Mouse (Mus musculus): ENCODE results near the gene Txnrd3.

Gene Txnrd3

DNA sequence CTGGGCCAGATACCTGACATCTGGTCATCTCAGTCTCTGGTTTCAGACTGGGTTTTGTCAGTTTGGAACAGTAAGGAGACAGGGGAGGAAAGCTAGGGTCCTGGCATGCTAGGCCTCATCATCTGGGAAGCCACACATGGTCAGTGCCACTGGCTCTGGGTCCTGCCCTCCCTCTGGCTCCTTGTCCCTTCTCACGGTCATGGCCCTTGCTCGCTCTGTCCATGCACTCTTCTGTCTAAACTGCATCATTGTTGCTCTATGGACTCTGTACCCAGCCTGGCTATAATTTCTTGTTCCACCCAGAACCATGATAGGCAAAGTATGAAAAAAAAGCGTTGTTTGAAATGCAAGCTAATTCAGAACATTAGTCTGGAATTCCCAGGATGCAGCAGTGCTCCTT, 11.2 kb downstream of the Txnrd3 start:
- DNase-seq (ENCODE audit: low read depth, low spot score) = no peak

DNA sequence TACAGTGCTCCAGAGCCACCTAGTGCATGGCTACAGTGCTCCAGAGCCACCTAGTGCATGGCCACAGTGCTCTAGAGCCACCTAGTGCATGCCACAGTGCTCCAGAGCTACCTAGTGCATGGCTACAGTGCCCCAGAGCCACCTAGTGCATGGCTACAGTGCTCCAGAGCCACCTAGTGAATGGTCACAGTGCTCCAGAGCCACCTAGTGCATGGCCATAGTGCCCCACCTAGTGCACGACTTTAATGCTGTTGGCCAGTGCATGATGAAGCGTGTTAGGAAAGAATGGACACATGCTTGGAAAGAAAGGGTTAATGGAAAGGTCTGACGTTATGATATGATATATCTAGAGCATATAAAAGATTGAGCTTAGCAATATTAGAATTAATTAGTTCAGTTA, 14.6 kb downstream of the Txnrd3 start:
- no peak for DNase-seq (ENCODE audit: low read depth, low spot score)

DNA sequence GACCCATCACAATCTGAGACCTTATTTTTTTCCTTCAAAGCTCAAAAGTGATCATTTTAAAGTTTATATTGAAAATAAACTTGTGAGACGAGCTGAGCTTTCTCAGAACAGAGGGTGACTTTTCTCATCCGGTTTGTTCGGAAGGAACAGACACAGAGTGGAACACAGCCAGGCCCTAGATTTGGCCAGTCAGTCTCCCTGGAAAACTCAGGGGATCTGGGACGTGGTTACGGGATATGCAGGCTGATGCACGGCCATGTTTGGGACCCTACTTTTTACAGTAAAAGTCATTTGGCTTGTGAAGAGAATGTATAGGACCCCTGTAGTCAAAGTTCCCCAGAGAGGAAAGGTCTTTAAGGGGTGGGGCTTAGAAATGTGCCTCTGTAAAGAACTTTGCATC, 15.1 kb downstream of the Txnrd3 start:
- DNase-seq (ENCODE audit: low read depth, low spot score) = no peak

DNA sequence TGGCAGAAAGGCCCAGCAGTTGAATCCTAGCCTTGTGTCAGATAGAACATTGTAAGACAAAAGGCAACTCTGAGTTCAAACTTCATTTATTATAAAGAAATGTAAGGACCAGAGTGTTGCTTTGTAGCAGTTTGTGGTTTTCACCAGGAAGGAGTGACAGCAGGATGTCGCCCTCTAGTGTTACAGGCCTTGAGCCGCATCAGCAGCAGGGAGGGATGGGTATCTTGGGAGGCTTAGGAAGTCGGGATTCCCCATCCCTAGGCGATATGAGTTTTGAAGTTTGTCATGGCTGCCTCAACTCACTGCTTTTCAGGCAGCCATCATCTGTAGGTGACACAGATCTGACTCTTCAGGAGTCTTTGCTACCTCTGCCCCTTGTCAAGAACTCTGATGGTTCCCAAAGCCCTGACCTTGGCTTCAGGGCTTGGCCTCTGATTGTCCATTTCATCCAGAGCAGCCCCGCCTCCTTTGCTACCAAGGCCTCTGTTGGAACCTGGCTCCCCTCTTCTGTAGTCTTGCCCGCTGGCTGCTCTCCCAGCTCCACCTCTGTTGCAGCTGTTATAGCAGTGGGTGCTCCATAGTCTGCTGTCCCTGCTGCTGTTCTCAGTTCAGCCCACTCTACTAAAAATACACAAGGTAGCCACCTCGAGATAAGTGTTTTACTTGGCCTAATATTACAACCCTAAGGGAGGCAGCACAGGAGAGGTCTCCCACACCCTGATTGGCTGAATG, 16.1 kb downstream of the Txnrd3 start:
- peak; percentile 56 for DNase-seq (ENCODE audit: low read depth, low spot score)

DNA sequence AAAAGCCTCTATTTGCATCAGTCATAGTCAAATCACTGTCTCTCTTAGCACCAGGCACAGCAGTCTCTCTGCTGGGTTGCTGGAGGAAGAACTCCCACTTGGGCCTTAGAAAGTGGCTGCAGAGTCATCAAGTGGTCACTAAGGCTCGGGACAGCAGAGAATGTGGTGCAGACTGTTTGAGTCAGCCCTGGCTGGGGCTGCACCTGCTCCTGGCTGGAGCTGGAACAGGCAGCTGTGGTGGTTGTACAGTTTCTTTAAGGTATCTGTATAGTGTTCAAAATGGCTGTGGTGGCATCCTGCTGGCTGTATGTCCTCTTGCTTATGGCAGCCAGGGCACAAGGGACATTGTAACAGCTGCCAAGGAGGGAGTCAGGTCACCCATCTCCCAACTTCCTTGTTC, 16.7 kb downstream of the Txnrd3 start:
- DNase-seq (ENCODE audit: low read depth, low spot score) = no peak

DNA sequence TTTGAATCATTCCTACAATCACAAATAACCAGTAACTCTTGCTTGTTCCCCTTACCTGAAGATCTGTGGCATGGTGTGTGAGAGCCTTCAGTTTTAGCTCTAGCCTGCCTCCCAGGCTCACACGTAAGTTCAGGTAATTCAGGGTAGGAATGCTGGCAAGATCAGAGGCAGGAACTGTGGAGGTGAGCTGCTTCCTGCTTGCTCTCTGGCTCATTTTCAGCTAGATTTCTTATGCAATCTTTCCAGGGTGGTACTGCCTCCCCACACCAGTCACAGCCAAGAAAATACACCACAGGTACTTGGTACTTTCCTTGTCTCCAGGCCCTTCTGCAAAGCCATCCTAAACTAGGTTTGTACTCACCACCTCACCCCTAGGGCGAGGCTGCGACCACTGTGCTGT, 18.7 kb downstream of the Txnrd3 start:
- DNase-seq (ENCODE audit: low read depth, low spot score) = no peak

DNA sequence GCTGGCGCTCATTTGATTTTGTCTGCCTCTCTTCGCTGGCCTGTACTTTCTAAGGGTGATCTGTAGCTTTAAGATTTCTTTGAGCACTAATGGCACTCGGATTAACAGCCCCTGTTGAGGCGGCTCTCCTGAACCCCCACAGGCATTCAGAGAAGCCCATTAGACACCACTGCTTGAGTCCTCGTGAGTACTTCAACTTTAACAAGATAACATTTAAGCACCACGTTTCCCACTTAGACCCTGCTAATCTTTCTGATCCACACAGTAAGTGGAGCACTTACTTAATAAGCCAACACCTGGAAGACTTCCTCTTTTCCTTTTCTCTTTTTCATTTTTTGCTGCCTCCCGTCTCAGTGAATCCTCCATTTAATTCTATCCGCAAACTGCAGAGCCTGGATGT, 21.4 kb downstream of the Txnrd3 start:
- no peak for DNase-seq (ENCODE audit: low read depth, low spot score)

DNA sequence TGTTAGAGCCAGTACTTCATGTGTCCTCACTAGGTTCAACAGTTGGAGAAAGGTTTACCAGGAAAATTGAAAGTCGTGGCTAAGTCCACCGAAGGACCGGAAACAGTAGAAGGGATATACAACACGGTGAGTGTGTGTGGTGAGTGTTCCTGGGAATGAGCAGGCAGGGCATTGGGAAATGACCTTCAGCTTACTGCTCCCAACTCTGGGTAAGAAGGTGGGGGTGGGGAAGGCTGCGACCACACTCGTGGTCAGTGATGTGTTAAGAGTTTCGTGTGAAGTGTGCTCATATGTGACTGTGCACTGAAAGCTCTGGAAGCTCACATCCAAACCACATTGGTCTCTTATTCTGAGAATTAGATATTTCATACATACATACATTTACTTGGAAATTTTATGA, 21.9 kb downstream of the Txnrd3 start:
- DNase-seq (ENCODE audit: low read depth, low spot score) = no peak

DNA sequence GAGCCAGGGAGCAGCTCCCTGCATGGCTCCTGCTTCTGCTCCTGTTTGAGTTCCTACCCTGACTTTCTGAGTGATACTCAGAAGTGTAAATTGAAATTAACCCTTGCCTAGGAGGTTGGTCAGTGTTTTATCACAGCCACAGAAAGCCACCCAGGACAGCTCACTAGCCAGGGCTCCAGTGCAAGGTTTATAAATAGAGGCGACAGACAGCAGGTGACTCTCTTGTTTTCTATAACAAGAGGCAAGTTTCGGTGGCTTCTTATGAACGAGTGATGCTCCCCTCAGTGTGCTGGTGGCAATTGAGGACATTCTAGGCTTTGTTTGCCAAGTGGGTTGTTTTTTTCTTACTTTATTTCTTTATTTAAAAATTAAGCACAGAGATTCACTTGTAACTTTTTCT, 23.2 kb downstream of the Txnrd3 start:
- DNase-seq (ENCODE audit: low read depth, low spot score) = no peak

DNA sequence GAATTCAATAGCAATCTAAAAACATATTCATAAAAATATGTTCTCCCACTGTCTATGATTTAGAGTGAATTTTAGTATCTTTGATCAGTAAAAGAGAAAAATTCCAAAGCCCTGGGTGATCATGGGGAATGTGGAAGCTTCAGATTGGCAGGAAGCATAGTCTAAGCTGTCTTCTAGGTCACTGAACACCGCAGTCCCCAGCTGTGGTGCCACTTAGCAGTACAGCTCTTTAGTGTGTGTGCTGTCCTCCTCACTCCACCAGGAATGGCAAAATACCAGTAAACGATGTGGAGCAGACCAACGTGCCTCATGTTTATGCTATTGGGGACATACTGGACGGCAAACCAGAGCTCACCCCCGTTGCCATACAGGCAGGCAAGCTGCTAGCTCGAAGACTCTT, 25.8 kb downstream of the Txnrd3 start:
- no peak for DNase-seq (ENCODE audit: low read depth, low spot score)

DNA sequence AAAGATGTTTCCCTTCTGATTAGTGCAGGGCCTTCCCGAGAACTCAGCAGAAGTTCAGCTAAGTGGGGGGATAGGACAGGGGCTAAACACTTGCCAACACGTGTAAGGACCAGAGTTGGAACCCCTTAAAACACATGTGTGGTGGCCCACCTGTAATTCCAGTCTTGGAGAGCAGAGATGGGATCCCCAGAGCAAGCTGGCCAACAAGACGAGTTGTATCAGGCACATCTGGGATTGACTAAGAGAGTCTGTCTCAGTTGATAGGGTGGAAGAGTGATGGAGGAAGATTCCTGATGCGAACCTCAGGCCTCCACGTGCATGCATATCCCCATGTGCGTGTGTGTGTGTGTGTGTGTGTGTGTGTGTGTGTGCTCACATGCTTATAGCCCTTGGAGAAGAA, 27.6 kb downstream of the Txnrd3 start:
- DNase-seq (ENCODE audit: low read depth, low spot score) = no peak

DNA sequence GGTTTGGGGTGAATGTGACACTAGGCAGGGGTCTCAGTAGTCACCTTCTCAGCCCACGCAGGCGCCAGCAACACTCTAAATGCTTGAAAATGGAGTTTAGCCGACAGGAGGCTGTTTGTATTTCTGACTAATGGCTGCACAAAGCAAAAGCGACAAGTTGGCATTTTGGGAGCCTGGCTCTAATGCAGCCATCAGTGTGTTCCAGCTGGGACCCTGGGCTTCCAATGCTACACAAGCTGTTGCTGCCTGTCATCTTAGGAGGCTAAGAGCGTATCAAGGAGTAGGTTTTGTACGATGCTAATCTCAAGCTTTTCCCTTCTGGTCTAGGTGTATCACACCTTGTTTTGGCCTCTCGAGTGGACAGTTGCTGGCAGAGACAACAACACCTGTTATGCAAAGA, 28.9 kb downstream of the Txnrd3 start:
- DNase-seq (ENCODE audit: low read depth, low spot score) = no peak

DNA sequence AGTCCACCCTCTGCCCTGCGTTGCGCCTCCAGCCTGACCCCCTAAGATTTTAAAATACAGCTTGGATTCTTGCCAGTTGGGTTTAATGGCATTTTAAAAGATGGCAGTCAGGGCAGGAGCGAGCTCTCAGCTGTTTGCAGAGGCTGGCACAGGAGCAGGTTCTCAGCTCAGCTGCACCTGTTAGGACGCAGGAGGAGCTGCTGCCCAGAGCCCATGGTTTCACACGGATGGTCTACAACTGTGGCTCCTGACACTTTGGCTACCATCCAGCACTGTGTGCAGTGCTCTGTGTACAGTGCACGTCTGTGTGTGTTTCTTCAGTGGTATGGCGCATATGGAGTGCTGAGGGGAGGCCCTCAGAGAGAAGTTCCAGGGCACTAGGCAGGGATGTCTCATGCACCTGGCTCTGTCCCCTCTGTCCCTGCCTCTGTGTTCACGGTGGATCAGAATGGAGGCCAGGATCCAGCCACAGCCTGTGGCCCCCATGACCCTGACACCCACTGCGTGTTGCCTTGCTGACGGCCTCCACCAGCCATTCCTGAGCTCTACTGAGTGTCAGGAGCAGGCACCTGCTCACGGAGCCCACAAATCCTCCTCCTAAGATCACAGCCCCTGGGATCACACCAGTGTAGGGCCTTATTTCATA, 29.5 kb downstream of the Txnrd3 start:
- no peak for DNase-seq (ENCODE audit: low read depth, low spot score)

DNA sequence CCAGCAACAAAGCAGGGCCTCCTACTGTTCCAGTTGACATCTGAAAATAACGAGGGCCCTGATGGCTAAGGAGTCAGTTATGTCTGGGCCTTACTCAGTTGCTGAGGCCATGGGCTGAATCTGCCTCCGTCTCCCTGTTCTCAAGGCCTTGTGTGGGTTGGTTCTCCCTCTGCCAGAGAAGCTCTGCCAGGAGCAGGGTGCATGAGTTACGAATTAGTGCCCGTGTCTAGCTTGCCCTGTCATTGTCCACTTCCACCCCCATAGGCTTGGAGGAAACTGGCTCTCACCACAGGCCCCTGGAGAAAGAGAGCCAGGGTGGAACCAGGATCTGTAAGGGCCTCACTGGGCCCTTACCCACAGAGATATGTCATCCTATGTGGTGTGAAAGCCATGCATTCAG, 34.7 kb downstream of the Txnrd3 start:
- no peak for DNase-seq (ENCODE audit: low read depth, low spot score)

DNA sequence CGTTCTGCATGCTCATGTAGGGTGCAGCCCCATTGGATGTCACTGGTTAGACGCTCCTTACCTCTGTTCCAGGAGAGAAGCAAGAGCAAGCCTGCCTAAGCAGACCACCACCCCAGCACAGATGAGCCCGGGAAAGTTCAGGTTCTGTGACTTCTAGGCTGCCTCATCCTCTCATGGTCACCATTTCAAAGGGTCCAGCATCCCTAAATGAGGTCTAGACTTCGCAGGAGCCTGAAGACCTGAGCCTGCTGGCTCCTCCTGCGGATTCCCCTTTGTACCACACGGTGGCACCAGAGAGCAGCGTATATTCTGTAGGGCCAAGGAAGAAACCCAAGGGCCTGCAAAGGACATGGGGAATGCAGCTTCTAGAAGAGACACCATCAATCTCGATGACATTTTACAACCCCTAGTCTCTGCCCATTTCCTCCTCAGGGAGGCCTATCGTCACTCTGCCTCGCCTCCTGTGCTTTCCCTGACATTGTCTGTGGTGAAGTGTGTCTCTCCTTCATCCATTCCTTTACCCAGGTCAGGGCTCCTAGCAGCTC, 35.6 kb downstream of the Txnrd3 start:
- DNase-seq (ENCODE audit: low read depth, low spot score) = peak; percentile 79

DNA sequence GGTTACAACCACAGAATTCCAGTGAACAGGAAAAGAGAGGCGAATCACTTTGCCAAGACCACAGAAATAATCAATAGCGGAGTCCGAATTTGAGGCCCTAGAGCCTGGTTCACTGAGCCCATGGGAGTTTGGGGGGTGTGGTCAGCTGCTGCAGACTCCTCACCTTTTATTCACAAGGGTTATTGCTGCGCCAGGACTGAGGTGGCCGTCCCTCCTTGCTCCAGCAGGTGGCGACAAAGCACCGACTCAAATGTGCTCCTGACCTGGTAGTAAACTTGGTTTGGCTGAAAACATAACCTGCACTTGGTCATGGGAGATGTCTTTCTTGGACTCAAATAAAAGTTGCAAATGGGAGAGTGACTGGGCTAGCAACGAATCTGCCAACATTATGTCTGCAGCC, 36.4 kb downstream of the Txnrd3 start:
- peak; percentile 89 for DNase-seq (ENCODE audit: low read depth, low spot score)

DNA sequence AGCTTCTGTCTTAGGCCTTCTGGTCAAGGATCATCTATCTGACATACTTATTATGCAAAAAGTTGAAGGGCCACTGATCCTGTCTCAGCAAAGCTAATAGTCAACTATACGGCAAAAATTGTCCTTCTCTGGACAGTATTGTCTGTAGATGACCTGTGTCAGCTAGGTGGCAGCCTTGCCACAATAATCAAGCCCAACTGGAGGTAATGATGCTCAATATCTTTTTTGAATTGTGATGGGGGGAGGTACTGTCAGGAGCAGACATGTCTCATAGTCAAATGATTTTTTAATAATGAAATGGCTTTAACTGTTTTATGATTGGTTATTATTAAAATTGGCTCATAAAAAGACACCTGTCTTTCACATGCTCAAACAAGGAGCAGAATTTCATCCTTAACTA, 40.4 kb downstream of the Txnrd3 start:
- no peak for DNase-seq (ENCODE audit: low read depth, low spot score)

DNA sequence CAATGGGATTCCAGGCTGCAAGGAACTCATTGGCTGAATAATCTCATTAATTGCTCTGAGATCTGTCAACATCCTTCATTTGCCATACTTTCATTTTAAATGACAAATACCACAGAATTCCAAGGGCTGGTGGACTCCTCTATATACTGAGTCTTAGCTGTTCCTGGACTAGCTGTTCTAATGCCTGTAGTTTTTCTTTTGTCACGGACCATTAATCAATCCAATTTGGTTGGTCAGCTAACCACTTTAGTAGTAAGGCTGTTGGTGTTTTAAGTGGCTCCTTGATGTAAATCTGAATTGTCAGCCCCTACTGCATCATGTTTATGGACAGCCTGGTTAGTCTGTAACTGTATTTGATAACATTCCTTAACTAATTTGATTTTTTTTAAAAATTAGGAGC, 43.3 kb downstream of the Txnrd3 start:
- no peak for DNase-seq (ENCODE audit: low read depth, low spot score)

DNA sequence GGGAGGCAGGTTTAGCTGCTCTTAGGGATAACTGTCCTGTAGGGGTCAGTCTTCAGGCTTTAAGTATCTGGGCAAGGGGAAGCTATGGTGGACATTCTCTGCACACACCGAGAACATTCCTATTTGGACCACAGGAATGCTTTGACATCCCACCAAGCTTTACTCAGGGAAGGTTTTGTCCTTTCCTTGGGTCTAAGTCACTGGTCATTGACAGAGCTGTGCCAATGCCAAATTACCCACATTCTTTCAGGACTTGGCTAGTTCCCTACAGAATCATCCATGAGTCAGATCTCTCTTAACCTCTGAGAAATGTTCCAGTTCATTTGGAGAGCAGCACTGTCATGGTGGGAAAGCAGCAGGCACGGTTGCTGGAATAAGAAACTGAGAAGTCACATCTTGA, 62.8 kb downstream of the Txnrd3 start:
- DNase-seq (ENCODE audit: low read depth, low spot score) = peak; percentile 4

DNA sequence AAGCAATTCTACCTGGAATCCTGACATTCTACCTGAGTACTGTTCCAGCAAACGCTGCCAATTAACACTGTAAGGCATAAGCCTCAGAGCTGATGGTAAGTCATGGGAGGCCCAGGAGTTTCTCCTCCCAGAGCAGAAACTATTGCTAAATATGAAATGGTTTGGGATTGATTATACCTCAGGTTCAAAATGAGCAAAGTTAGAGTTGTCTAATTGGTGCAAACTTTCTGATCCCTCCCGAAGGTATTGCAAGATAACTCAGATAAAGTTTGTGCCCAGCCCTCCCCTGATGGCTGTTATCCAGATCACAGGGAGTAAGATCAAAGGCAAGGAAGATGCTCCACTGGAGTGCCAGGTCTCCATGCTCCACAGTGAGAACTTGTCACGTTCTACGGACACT, 63.5 kb downstream of the Txnrd3 start, which contains the start of gene Vmn1r40:
Gene Vmn1r40 (plus strand): TSS at position 301 of the 400 bp plus-strand sequence.
- DNase-seq (ENCODE audit: low read depth, low spot score) = no peak

DNA sequence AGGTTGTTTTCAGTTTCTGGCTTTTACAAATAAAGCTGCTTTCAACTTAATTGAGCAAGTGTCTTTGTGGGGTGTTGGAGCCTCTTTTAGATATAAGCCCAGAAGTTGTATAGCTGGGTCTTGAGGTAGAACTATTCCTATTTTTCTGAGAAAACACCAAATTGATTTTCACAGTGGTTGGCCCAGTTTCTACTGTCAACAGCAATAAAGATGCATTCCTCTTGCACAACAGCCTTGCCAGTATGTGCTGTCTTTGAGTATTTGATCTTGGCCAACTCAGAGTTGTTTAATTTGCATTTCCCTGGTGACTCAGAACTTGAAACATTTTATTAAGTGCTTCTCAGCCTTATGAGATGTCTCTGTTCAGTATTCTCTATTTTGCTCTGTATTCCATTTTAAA, 74.3 kb downstream of the Txnrd3 start:
- DNase-seq (ENCODE audit: low read depth, low spot score) = no peak
